Mouse (Mus musculus) retina, postnatal 7 days (tissue): ENCODE results near the gene Zfp579.
"Not testable (repeated sequence)": the region's sequence is repeated elsewhere in the genome, so short reads cannot be mapped to it uniquely, and the experiment has no call there.

Experiments
- DNase-seq: peaks from one replicate; pipeline ENCODE4 v3.0.0-alpha.2; 2012; ENCODE audit warnings: low read depth, low spot score

Gene Zfp579

GRCm38 (mm10) chr7:5015118-5016001 lies 19.4 kb upstream of the Zfp579 start, which contains the start of gene Gm44973:
Gene Gm44973, plus strand, starts transcription at chr7:5015496.
- DNase-seq = peak; percentile 91

GRCm38 (mm10) chr7:5014251-5015117 lies 18.5 kb upstream of the Zfp579 start, which contains the start of the genes Zfp524 and Fiz1:
Gene Zfp524, plus strand, starts transcription at chr7:5014415.
Gene Fiz1, minus strand, starts transcription at chr7:5014697.
- DNase-seq = peak; percentile 98

- no peak for DNase-seq
These were observed 16.9 kb upstream of the Zfp579 start for GRCm38 (mm10) chr7:5012681-5013513.

- no peak for DNase-seq
These were observed 12.3 kb upstream of the Zfp579 start for GRCm38 (mm10) chr7:5008229-5008628.

- not testable (repeated sequence) for DNase-seq
These were observed 6.9 kb upstream of the Zfp579 start for GRCm38 (mm10) chr7:5002876-5003275.

- DNase-seq = no peak
These were observed 3.9 kb upstream of the Zfp579 start for GRCm38 (mm10) chr7:4999876-5000275.

GRCm38 (mm10) chr7:4996934-4997333 lies 976 bp upstream of the Zfp579 start:
- no peak for DNase-seq

GRCm38 (mm10) chr7:4995268-4996002 lies 523 bp downstream of the Zfp579 start:
- no peak for DNase-seq

GRCm38 (mm10) chr7:4993999-4994788 lies 1.8 kb downstream of the Zfp579 start:
- DNase-seq = no peak

GRCm38 (mm10) chr7:4993347-4993998 lies 2.5 kb downstream of the Zfp579 start:
- DNase-seq = no peak

- no peak for DNase-seq
These were observed 7.7 kb downstream of the Zfp579 start for GRCm38 (mm10) chr7:4988250-4988649.

- no peak for DNase-seq
These were observed 19.1 kb downstream of the Zfp579 start for GRCm38 (mm10) chr7:4976832-4977231.

- DNase-seq = no peak
These were observed 20.5 kb downstream of the Zfp579 start for GRCm38 (mm10) chr7:4975455-4975854.

- no peak for DNase-seq
These were observed 23.5 kb downstream of the Zfp579 start for GRCm38 (mm10) chr7:4972321-4973047.

- DNase-seq = no peak
These were observed 24.2 kb downstream of the Zfp579 start for GRCm38 (mm10) chr7:4971710-4972109.

- DNase-seq = no peak
These were observed 24.9 kb downstream of the Zfp579 start, which contains the start of gene Sbk3 for GRCm38 (mm10) chr7:4971068-4971467. Gene Sbk3, minus strand, starts transcription at chr7:4971168.

- no peak for DNase-seq
These were observed 31.0 kb downstream of the Zfp579 start for GRCm38 (mm10) chr7:4964988-4965387.

GRCm38 (mm10) chr7:4964272-4964671 lies 31.7 kb downstream of the Zfp579 start, which contains the start of gene Sbk2:
Gene Sbk2, minus strand, starts transcription at chr7:4964406.
- DNase-seq = peak; percentile 77
